Mouse (Mus musculus) induced T-regulatory cell, adult 2 months (primary cell): ENCODE data around the gene Rnf181.

ENCODE experiments used
- DNase-seq: peaks from one replicate; pipeline ENCODE4 v3.0.0-alpha.2; 2012; ENCODE audit warnings: low read depth

The Rnf181 gene

GRCm38 (mm10) chr6:72326274-72326673 is 40.5 kb downstream of the Rnf181 start:
- peak; percentile 58 for DNase-seq

- no peak for DNase-seq
Measured at GRCm38 (mm10) chr6:72323786-72324508, 42.8 kb downstream of the Rnf181 start.

- DNase-seq = no peak
Measured at GRCm38 (mm10) chr6:72322936-72323335, 43.8 kb downstream of the Rnf181 start.

GRCm38 (mm10) chr6:72319019-72319418 is 47.7 kb downstream of the Rnf181 start:
- DNase-seq = peak; percentile 56

- no peak for DNase-seq
Measured at GRCm38 (mm10) chr6:72318440-72318839, 48.3 kb downstream of the Rnf181 start.

- no peak for DNase-seq
Measured at GRCm38 (mm10) chr6:72316044-72316443, 50.7 kb downstream of the Rnf181 start.

- DNase-seq = no peak
Measured at GRCm38 (mm10) chr6:72315384-72315783, 51.4 kb downstream of the Rnf181 start.

GRCm38 (mm10) chr6:72313124-72313867 is 53.5 kb downstream of the Rnf181 start:
- no peak for DNase-seq

GRCm38 (mm10) chr6:72312198-72312597 is 54.6 kb downstream of the Rnf181 start:
- DNase-seq = no peak
